8 mouse cellular contexts compared by ENCODE assay signal in the genomic region with DNA sequence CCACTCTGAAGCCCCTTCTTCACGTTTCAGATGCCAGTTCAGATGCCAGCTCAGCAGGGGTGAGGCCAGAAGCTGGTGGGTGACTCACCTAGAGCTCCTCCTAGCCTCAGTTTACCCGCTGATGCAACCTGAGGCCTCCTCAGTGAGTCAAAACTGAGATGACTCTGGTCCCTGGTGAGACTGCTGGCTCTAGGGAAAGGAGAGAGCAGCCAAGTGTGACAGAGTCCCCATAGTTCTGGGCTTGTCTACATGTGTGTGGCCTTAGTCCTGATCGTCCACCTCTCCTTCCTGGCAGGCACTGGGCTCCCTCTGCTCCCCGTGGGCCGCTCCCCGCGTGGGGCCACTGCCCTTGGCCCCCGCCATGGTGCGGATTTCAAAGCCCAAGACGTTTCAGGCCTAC. TPM values are rescaled to one million over a fixed set of nuclear protein-coding genes. Genes with fewer than 3 reads are reported as not detected.
DNase-seq lines count a peak whose midpoint lies in the region; ATAC-seq lines count a peak whose summit lies in the region.

No protein-coding gene starts in this region.

- peak overlapping the region; percentile 82 for H3K9ac ChIP-seq in neural tube, embryonic 11.5 days (ENCODE audit: low read length)
- H3K9ac ChIP-seq in embryonic facial prominence, embryonic 11.5 days (replicated peaks; ENCODE audit: low read length) = peak overlapping the region; percentile 75
- H3K9ac ChIP-seq in hindbrain, embryonic 13.5 days = peak overlapping the region; percentile 98
- H3K9ac ChIP-seq in liver, embryonic 13.5 days = peak overlapping the region; percentile 98

- ATAC-seq in neural tube, embryonic 11.5 days (ENCODE audit: insufficient read depth, low FRiP score, low TSS enrichment) = no peak
- ATAC-seq in embryonic facial prominence, embryonic 11.5 days (replicated peaks; ENCODE audit: insufficient number of reproducible peaks, low FRiP score, low TSS enrichment, low read depth) = no peak
- ATAC-seq in hindbrain, embryonic 13.5 days (ENCODE audit: low FRiP score) = no peak
- no peak for ATAC-seq in liver, embryonic 13.5 days (ENCODE audit: low read depth)

- no peaks in the 10 kb centered on the region for H3K36me3 ChIP-seq in neural tube, embryonic 11.5 days (ENCODE audit: control insufficient read depth, insufficient read depth, low read length)
- H3K36me3 ChIP-seq in embryonic facial prominence, embryonic 11.5 days (replicated peaks; ENCODE audit: control insufficient read depth, insufficient read depth, low read depth, low read length) = no peaks in the 10 kb centered on the region
- H3K36me3 ChIP-seq in hindbrain, embryonic 13.5 days = peaks cover 12% of the 10 kb centered on the region
- peaks cover 16% of the 10 kb centered on the region for H3K36me3 ChIP-seq in liver, embryonic 13.5 days

- peak overlapping the region; percentile 65 for H3K4me3 ChIP-seq in neural tube, embryonic 11.5 days (ENCODE audit: low read depth, low read length)
- peak overlapping the region; percentile 67 for H3K4me3 ChIP-seq in embryonic facial prominence, embryonic 11.5 days (ENCODE audit: low read depth, low read length)
- peak overlapping the region; percentile 82 for H3K4me3 ChIP-seq in hindbrain, embryonic 13.5 days
- peak overlapping the region; percentile 85 for H3K4me3 ChIP-seq in liver, embryonic 13.5 days (replicated peaks)

- no peaks in the 10 kb centered on the region for H3K9me3 ChIP-seq in neural tube, embryonic 11.5 days (ENCODE audit: control insufficient read depth, low read length)
- no peaks in the 10 kb centered on the region for H3K9me3 ChIP-seq in embryonic facial prominence, embryonic 11.5 days (replicated peaks; ENCODE audit: control insufficient read depth, low read length)
- no peaks in the 10 kb centered on the region for H3K9me3 ChIP-seq in hindbrain, embryonic 13.5 days
- H3K9me3 ChIP-seq in liver, embryonic 13.5 days (replicated peaks) = no peaks in the 10 kb centered on the region

- peaks cover 25% of the 10 kb centered on the region for H3K4me1 ChIP-seq in neural tube, embryonic 11.5 days (ENCODE audit: control insufficient read depth, insufficient read depth, low read length)
- peaks cover 7% of the 10 kb centered on the region for H3K4me1 ChIP-seq in embryonic facial prominence, embryonic 11.5 days (ENCODE audit: control insufficient read depth, insufficient read depth, low read length)
- H3K4me1 ChIP-seq in hindbrain, embryonic 13.5 days (replicated peaks) = peaks cover 61% of the 10 kb centered on the region
- peaks cover 78% of the 10 kb centered on the region for H3K4me1 ChIP-seq in liver, embryonic 13.5 days (replicated peaks)

- H3K27me3 ChIP-seq in neural tube, embryonic 11.5 days (ENCODE audit: control insufficient read depth, insufficient read depth, low read length) = no peaks in the 10 kb centered on the region
- H3K27me3 ChIP-seq in embryonic facial prominence, embryonic 11.5 days (ENCODE audit: control insufficient read depth, insufficient read depth, low read length) = no peaks in the 10 kb centered on the region
- no peaks in the 10 kb centered on the region for H3K27me3 ChIP-seq in hindbrain, embryonic 13.5 days
- no peaks in the 10 kb centered on the region for H3K27me3 ChIP-seq in liver, embryonic 13.5 days

- peak overlapping the region; percentile 89 for H3K4me2 ChIP-seq in neural tube, embryonic 11.5 days (ENCODE audit: low read depth)
- H3K4me2 ChIP-seq in embryonic facial prominence, embryonic 11.5 days (ENCODE audit: low read depth, low read length) = peak overlapping the region; percentile 90
- peak overlapping the region; percentile 91 for H3K4me2 ChIP-seq in hindbrain, embryonic 13.5 days
- peak overlapping the region; percentile 95 for H3K4me2 ChIP-seq in liver, embryonic 13.5 days

- 0 out of 2 replicates have a peak overlapping the region, but pooled peaks have one; percentile 77 for H3K27ac ChIP-seq in neural tube, embryonic 11.5 days (ENCODE audit: low read depth, low read length)
- no peak overlapping the region for H3K27ac ChIP-seq in embryonic facial prominence, embryonic 11.5 days (replicated peaks; ENCODE audit: low read depth, low read length)
- peak overlapping the region; percentile 95 for H3K27ac ChIP-seq in hindbrain, embryonic 13.5 days
- H3K27ac ChIP-seq in liver, embryonic 13.5 days = peak overlapping the region; percentile 94

- WGBS in neural tube, embryonic 11.5 days = 55% methylated on average over 10 of the region's 10 CpGs
- 44% methylated on average over 10 of the region's 10 CpGs for WGBS in embryonic facial prominence, embryonic 11.5 days
- WGBS in hindbrain, embryonic 13.5 days = 53% methylated on average over 10 of the region's 10 CpGs
- 63% methylated on average over 10 of the region's 10 CpGs for WGBS in liver, embryonic 13.5 days (ENCODE audit: insufficient replicate concordance)

- no peak for DNase-seq in neural tube, embryonic 11.5 days (ENCODE audit: low spot score)
- DNase-seq in neural tube, embryonic 10.5 days (ENCODE audit: extremely low spot score, low spot score) = no peak
- DNase-seq in embryonic facial prominence, embryonic 11.5 days (ENCODE audit: low spot score) = no peak
- DNase-seq in liver, embryonic 13.5 days = no peak
- no peak for DNase-seq in Muller cell, postnatal 12 days (ENCODE audit: inconsistent ontology term)
- no peak for DNase-seq in gastrocnemius, postnatal 10 days
- DNase-seq in lung, postnatal 25 days (ENCODE audit: low spot score) = no peak

RNA-seq across cellular contexts. Expression of gene Ypel3, which starts 0.7 kb away (rescaled TPM):
- 115 and 121 TPM in 2 replicates for polyA plus RNA-seq in neural tube, embryonic 11.5 days (2014; fragmentation: Nextera tagmentation; extraction: Ambion mirVana)
- 89.1 and 109 TPM in 2 replicates for polyA plus RNA-seq in embryonic facial prominence, embryonic 11.5 days (2014; fragmentation: Nextera tagmentation; extraction: Ambion mirVana)
- 173 and 179 TPM in 2 replicates for polyA plus RNA-seq in hindbrain, embryonic 13.5 days (2015; fragmentation: Nextera tagmentation; extraction: Ambion mirVana)
- 68.4 and 77.3 TPM in 2 replicates for polyA plus RNA-seq in liver, embryonic 13.5 days (2015; fragmentation: Nextera tagmentation; extraction: Ambion mirVana)
- total RNA-seq in gastrocnemius, postnatal 10 days (2021) = 10 to 100 TPM; 56.3 to 62.9 TPM

RNA-seq across cellular contexts. Expression of gene Tbx6, which starts 3.8 kb away (rescaled TPM):
- polyA plus RNA-seq in neural tube, embryonic 11.5 days (2014; fragmentation: Nextera tagmentation; extraction: Ambion mirVana) = 0.38 and 0.64 TPM in 2 replicates
- polyA plus RNA-seq in embryonic facial prominence, embryonic 11.5 days (2014; fragmentation: Nextera tagmentation; extraction: Ambion mirVana) = 0.18 and 0.27 TPM in 2 replicates
- 0.32 and 0.84 TPM in 2 replicates for polyA plus RNA-seq in hindbrain, embryonic 13.5 days (2015; fragmentation: Nextera tagmentation; extraction: Ambion mirVana)
- 0.35 and 0.45 TPM in 2 replicates for polyA plus RNA-seq in liver, embryonic 13.5 days (2015; fragmentation: Nextera tagmentation; extraction: Ambion mirVana)
- total RNA-seq in gastrocnemius, postnatal 10 days (2021) = under 1 TPM; 0.38 to 0.75 TPM

RNA-seq across cellular contexts. Expression of gene Gdpd3, which starts 11.3 kb away (rescaled TPM):
- 1.2 and 1.5 TPM in 2 replicates for polyA plus RNA-seq in neural tube, embryonic 11.5 days (2014; fragmentation: Nextera tagmentation; extraction: Ambion mirVana)
- polyA plus RNA-seq in embryonic facial prominence, embryonic 11.5 days (2014; fragmentation: Nextera tagmentation; extraction: Ambion mirVana) = 0.60 and 1.3 TPM in 2 replicates
- 2.0 and 2.3 TPM in 2 replicates for polyA plus RNA-seq in hindbrain, embryonic 13.5 days (2015; fragmentation: Nextera tagmentation; extraction: Ambion mirVana)
- 0.37 and 0.64 TPM in 2 replicates for polyA plus RNA-seq in liver, embryonic 13.5 days (2015; fragmentation: Nextera tagmentation; extraction: Ambion mirVana)
- total RNA-seq in gastrocnemius, postnatal 10 days (2021) = 1 to 10 TPM; 1.0 to 4.0 TPM

RNA-seq across cellular contexts. Expression of gene Ppp4c, which starts 14.8 kb away (rescaled TPM):
- 318 and 344 TPM in 2 replicates for polyA plus RNA-seq in neural tube, embryonic 11.5 days (2014; fragmentation: Nextera tagmentation; extraction: Ambion mirVana)
- polyA plus RNA-seq in embryonic facial prominence, embryonic 11.5 days (2014; fragmentation: Nextera tagmentation; extraction: Ambion mirVana) = 374 and 401 TPM in 2 replicates
- 196 and 214 TPM in 2 replicates for polyA plus RNA-seq in hindbrain, embryonic 13.5 days (2015; fragmentation: Nextera tagmentation; extraction: Ambion mirVana)
- 133 and 141 TPM in 2 replicates for polyA plus RNA-seq in liver, embryonic 13.5 days (2015; fragmentation: Nextera tagmentation; extraction: Ambion mirVana)
- total RNA-seq in gastrocnemius, postnatal 10 days (2021) = 10 to 100 TPM; 44.2 to 48.8 TPM

RNA-seq across cellular contexts. Expression of gene Mapk3, which starts 18.1 kb away (rescaled TPM):
- polyA plus RNA-seq in neural tube, embryonic 11.5 days (2014; fragmentation: Nextera tagmentation; extraction: Ambion mirVana) = 55.3 and 58.0 TPM in 2 replicates
- 37.1 and 44.9 TPM in 2 replicates for polyA plus RNA-seq in embryonic facial prominence, embryonic 11.5 days (2014; fragmentation: Nextera tagmentation; extraction: Ambion mirVana)
- polyA plus RNA-seq in hindbrain, embryonic 13.5 days (2015; fragmentation: Nextera tagmentation; extraction: Ambion mirVana) = 94.2 and 95.8 TPM in 2 replicates
- polyA plus RNA-seq in liver, embryonic 13.5 days (2015; fragmentation: Nextera tagmentation; extraction: Ambion mirVana) = 19.0 and 19.3 TPM in 2 replicates
- total RNA-seq in gastrocnemius, postnatal 10 days (2021) = 10 to 100 TPM; 43.7 to 54.7 TPM
